Mouse (Mus musculus): ENCODE results near the gene Zyg11a. TPM values are rescaled to one million over a fixed set of nuclear protein-coding genes. Genes with fewer than 3 reads are reported as not detected.
"Not testable (repeated sequence)": the region's sequence is repeated elsewhere in the genome, so short reads cannot be mapped to it uniquely, and the experiment has no call there.

Gene Zyg11a
- polyA plus RNA-seq, 1 experiment from 2014 or later: not detected

GRCm38 (mm10) chr4:108144880-108145279 lies 73.0 kb downstream of the Zyg11a start, which contains the start of gene Scp2:
TSS of gene Scp2 (minus strand) at chr4:108144998.
- Histone ChIP-seq H3K9me3 (replicated peaks) (peaks cover 8% of the 10 kb centered on the region; the same call in 1 of the 2 replicates), H3K27ac (ENCODE audit: poor library complexity, severe bottlenecking) (no peak within 1 kb of the TSS), H3K9ac (no peak within 1 kb of the TSS), H3K4me1 (replicated peaks) (no peaks in the 10 kb centered on the region), H3K4me2 (no peak within 1 kb of the TSS), H3K27me3 (replicated peaks) (no peaks in the 10 kb centered on the region), H3K36me3 (no peaks in the 10 kb centered on the region), H3K4me3 (no peak within 1 kb of the TSS)
- 78% methylated on average over 1 of the region's 1 CpGs for WGBS
- ATAC-seq (ENCODE audit: insufficient number of reproducible peaks, low FRiP score): no peak

- Histone ChIP-seq H3K36me3 (no peaks in the 10 kb centered on the region), H3K27ac (ENCODE audit: poor library complexity, severe bottlenecking) (no peak overlapping the region), H3K9me3 (replicated peaks) (peaks cover 8% of the 10 kb centered on the region; the same call in 1 of the 2 replicates), H3K9ac (no peak overlapping the region), H3K4me1 (replicated peaks) (no peaks in the 10 kb centered on the region), H3K27me3 (replicated peaks) (no peaks in the 10 kb centered on the region), H3K4me2 (no peak overlapping the region), H3K4me3 (no peak overlapping the region)
- no peak for ATAC-seq (ENCODE audit: insufficient number of reproducible peaks, low FRiP score)
Measured at GRCm38 (mm10) chr4:108143778-108144177, 74.1 kb downstream of the Zyg11a start.

- H3K9me3 ChIP-seq (replicated peaks); H3K27me3 ChIP-seq (replicated peaks); H3K27ac ChIP-seq (ENCODE audit: poor library complexity, severe bottlenecking); H3K4me2 ChIP-seq; H3K36me3 ChIP-seq; H3K9ac ChIP-seq; ATAC-seq (ENCODE audit: insufficient number of reproducible peaks, low FRiP score); H3K4me1 ChIP-seq (replicated peaks); H3K4me3 ChIP-seq: not testable (repeated sequence)
- WGBS: 82% methylated on average over 2 of the region's 2 CpGs
Measured at GRCm38 (mm10) chr4:108143178-108143577, 74.7 kb downstream of the Zyg11a start.

GRCm38 (mm10) chr4:108136938-108137337 lies 80.9 kb downstream of the Zyg11a start:
- Histone ChIP-seq H3K4me3 (no peak overlapping the region), H3K27ac (ENCODE audit: poor library complexity, severe bottlenecking) (no peak overlapping the region), H3K9me3 (replicated peaks) (peaks cover under 1% of the 10 kb centered on the region), H3K4me1 (replicated peaks) (0 out of 2 replicates have a peak, but pooled peaks cover 3% of the 10 kb centered on the region), H3K36me3 (no peaks in the 10 kb centered on the region), H3K27me3 (replicated peaks) (no peaks in the 10 kb centered on the region), H3K4me2 (no peak overlapping the region), H3K9ac (no peak overlapping the region)
- ATAC-seq (ENCODE audit: insufficient number of reproducible peaks, low FRiP score): no peak
- 82% methylated on average over 5 of the region's 5 CpGs for WGBS

Other genes with a start within 250 kb of the Zyg11a start
- gene Slc1a7, start 249.7 kb downstream of the Zyg11a start, polyA plus RNA-seq (2016; fragmentation: Nextera tagmentation; extraction: Ambion mirVana): not detected in 2 replicates
- 0.55 and 0.59 TPM in 2 replicates for gene Podn, start 121.6 kb downstream of the Zyg11a start, polyA plus RNA-seq (2016; fragmentation: Nextera tagmentation; extraction: Ambion mirVana)
- gene Scp2, start 73.0 kb downstream of the Zyg11a start, polyA plus RNA-seq (2016; fragmentation: Nextera tagmentation; extraction: Ambion mirVana): 166 and 168 TPM in 2 replicates
- gene Echdc2, start 52.6 kb downstream of the Zyg11a start, polyA plus RNA-seq (2016; fragmentation: Nextera tagmentation; extraction: Ambion mirVana): 14.5 and 14.6 TPM in 2 replicates
- gene Zyg11b, start 83.0 kb upstream of the Zyg11a start, polyA plus RNA-seq (2016; fragmentation: Nextera tagmentation; extraction: Ambion mirVana): 11.0 and 12.1 TPM in 2 replicates
- gene Coa7, start 110.1 kb upstream of the Zyg11a start, polyA plus RNA-seq (2016; fragmentation: Nextera tagmentation; extraction: Ambion mirVana): 46.6 and 46.8 TPM in 2 replicates
- gene Shisal2a, start 165.3 kb upstream of the Zyg11a start, polyA plus RNA-seq (2016; fragmentation: Nextera tagmentation; extraction: Ambion mirVana): 1.1 and 1.4 TPM in 2 replicates
- 66.1 and 67.6 TPM in 2 replicates for gene Gpx7, start 188.9 kb upstream of the Zyg11a start, polyA plus RNA-seq (2016; fragmentation: Nextera tagmentation; extraction: Ambion mirVana)
- 54.4 and 61.2 TPM in 2 replicates for gene Tut4, start 241.4 kb upstream of the Zyg11a start, polyA plus RNA-seq (2016; fragmentation: Nextera tagmentation; extraction: Ambion mirVana)